Mouse (Mus musculus): ENCODE results near the gene Ddx50. TPM values are rescaled to one million over a fixed set of nuclear protein-coding genes. Genes with fewer than 3 reads are reported as not detected.

Gene Ddx50
- polyA plus RNA-seq, 1 experiment: 66.9 TPM

- Histone ChIP-seq H3K4me1 (ENCODE audit: control insufficient read depth, insufficient read depth, low read length) (no peaks in the 10 kb centered on the region), H3K27ac (ENCODE audit: insufficient read depth, low read length) (no peak overlapping the region), H3K27me3 (ENCODE audit: control insufficient read depth, insufficient read depth, low read length) (no peaks in the 10 kb centered on the region), H3K4me3 (replicated peaks; ENCODE audit: insufficient read depth, low read depth, low read length) (no peak overlapping the region)
- WGBS: 94% methylated on average over 6 of the region's 6 CpGs
- no peak for TF ChIP-seq CTCF (IDR thresholded peaks at IDR 0.05; ENCODE audit: borderline replicate concordance, insufficient read depth, low read depth, low read length)
- no peak for TF ChIP-seq POLR2A (IDR thresholded peaks at IDR 0.05; ENCODE audit: borderline replicate concordance, insufficient read depth, low read length)
- DNase-seq: no peak
Observed at GRCm38 (mm10) chr10:62676196-62676595, 25.2 kb upstream of the Ddx50 start.

DNA sequence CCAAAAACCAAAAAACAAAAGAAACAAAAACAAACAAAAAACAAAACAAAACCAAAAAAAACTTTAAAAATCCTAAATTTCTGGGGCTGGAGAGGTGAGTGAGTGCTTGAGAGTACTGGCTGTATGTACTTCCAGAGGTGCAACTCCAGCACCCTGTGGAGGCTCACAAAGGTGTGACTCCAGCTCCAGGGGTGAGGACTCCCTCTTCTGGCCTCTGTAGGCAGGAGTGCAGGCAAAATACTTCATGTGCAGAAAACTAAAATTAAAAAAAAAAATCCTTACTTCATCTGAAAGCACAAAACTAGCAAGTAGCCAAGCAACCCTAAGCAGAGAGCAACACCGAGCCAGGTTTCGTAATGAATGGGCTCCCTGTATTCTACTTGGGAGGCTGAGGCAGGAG, 21.3 kb upstream of the Ddx50 start:
- TF ChIP-seq CTCF (IDR thresholded peaks at IDR 0.05; ENCODE audit: borderline replicate concordance, insufficient read depth, low read depth, low read length): no peak
- no peak for TF ChIP-seq POLR2A (IDR thresholded peaks at IDR 0.05; ENCODE audit: borderline replicate concordance, insufficient read depth, low read length)
- H3K4me3 ChIP-seq (replicated peaks; ENCODE audit: insufficient read depth, low read depth, low read length): no peak overlapping the region
- H3K27ac ChIP-seq (ENCODE audit: insufficient read depth, low read length): no peak overlapping the region
- no peaks in the 10 kb centered on the region for H3K4me1 ChIP-seq (ENCODE audit: control insufficient read depth, insufficient read depth, low read length)
- no peaks in the 10 kb centered on the region for H3K27me3 ChIP-seq (ENCODE audit: control insufficient read depth, insufficient read depth, low read length)
- 96% methylated on average over 2 of the region's 2 CpGs for WGBS
- DNase-seq: no peak

DNA sequence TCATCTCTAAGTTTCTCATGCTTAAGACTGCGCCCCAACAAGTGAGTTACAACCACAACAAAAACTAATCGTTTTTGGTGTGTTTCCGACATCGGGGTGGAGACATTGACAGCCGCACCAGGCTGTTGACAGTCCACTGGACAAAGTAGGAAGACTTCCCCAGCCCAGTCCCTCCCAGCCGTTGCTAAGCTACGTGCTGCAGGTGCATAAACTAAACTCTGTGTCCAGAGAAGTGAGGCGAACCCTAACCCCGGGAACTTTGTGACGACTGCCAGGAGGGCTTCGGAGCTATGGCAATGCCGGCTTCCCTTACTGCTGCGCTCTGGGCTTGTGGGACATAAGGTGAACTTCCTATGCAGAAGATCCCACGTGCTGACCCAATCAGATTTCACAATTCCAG, 18.2 kb upstream of the Ddx50 start:
- H3K27ac ChIP-seq (ENCODE audit: insufficient read depth, low read length): no peak overlapping the region
- H3K4me3 ChIP-seq (replicated peaks; ENCODE audit: insufficient read depth, low read depth, low read length): no peak overlapping the region
- no peaks in the 10 kb centered on the region for H3K27me3 ChIP-seq (ENCODE audit: control insufficient read depth, insufficient read depth, low read length)
- TF ChIP-seq POLR2A (IDR thresholded peaks at IDR 0.05; ENCODE audit: borderline replicate concordance, insufficient read depth, low read length) (no peak), CTCF (IDR thresholded peaks at IDR 0.05; ENCODE audit: borderline replicate concordance, insufficient read depth, low read depth, low read length) (no peak)
- WGBS: 71% methylated on average over 14 of the region's 14 CpGs
- no peak for DNase-seq
- H3K4me1 ChIP-seq (ENCODE audit: control insufficient read depth, insufficient read depth, low read length): no peaks in the 10 kb centered on the region

DNA sequence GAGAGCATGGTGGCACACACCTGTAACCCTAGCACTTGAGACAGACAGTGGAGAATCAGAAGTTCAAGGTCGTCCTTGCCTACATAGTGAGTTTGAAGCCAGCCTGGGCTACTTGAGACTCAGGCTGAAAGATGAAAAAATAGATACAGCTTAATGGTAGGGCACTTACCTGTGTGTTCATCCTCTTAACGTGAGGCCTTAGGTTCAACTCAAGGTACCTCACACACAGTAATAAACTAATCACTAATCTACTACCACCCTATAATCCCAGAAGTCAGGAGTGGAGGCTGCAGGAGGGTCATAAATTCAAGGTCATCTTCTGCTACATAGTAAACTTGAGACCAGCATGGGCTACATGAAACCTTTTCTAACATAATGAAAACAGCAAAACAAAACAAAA, 17.4 kb upstream of the Ddx50 start:
- DNase-seq: no peak
- no peak overlapping the region for H3K27ac ChIP-seq (ENCODE audit: insufficient read depth, low read length)
- 83% methylated on average over 2 of the region's 2 CpGs for WGBS
- H3K27me3 ChIP-seq (ENCODE audit: control insufficient read depth, insufficient read depth, low read length): no peaks in the 10 kb centered on the region
- no peak overlapping the region for H3K4me3 ChIP-seq (replicated peaks; ENCODE audit: insufficient read depth, low read depth, low read length)
- TF ChIP-seq POLR2A (IDR thresholded peaks at IDR 0.05; ENCODE audit: borderline replicate concordance, insufficient read depth, low read length) (no peak), CTCF (IDR thresholded peaks at IDR 0.05; ENCODE audit: borderline replicate concordance, insufficient read depth, low read depth, low read length) (no peak)
- H3K4me1 ChIP-seq (ENCODE audit: control insufficient read depth, insufficient read depth, low read length): no peaks in the 10 kb centered on the region

DNA sequence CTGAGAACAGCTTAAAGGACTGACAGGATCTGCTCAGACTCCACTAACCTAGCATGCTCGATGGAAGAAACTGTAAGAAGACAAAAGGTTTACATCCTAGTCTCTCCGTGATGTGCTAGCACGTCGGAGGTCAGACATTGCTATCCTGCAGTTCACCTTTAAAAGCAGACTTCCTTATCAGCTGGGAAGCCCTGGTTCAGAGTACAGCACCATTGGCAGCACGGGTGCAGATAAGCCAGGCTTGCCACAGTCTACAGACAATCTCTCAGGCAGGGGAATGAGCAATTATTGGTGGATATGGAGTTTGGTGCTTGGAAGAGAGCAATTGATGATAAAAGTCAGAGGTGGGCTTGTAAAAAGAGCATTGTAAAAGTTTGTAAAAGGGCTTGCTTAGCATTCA, 17.0 kb upstream of the Ddx50 start:
- no peak for DNase-seq
- Histone ChIP-seq H3K4me1 (ENCODE audit: control insufficient read depth, insufficient read depth, low read length) (no peaks in the 10 kb centered on the region), H3K27ac (ENCODE audit: insufficient read depth, low read length) (no peak overlapping the region), H3K4me3 (replicated peaks; ENCODE audit: insufficient read depth, low read depth, low read length) (no peak overlapping the region), H3K27me3 (ENCODE audit: control insufficient read depth, insufficient read depth, low read length) (no peaks in the 10 kb centered on the region)
- TF ChIP-seq POLR2A (IDR thresholded peaks at IDR 0.05; ENCODE audit: borderline replicate concordance, insufficient read depth, low read length) (no peak), CTCF (IDR thresholded peaks at IDR 0.05; ENCODE audit: borderline replicate concordance, insufficient read depth, low read depth, low read length) (no peak)
- 81% methylated on average over 5 of the region's 5 CpGs for WGBS

DNA sequence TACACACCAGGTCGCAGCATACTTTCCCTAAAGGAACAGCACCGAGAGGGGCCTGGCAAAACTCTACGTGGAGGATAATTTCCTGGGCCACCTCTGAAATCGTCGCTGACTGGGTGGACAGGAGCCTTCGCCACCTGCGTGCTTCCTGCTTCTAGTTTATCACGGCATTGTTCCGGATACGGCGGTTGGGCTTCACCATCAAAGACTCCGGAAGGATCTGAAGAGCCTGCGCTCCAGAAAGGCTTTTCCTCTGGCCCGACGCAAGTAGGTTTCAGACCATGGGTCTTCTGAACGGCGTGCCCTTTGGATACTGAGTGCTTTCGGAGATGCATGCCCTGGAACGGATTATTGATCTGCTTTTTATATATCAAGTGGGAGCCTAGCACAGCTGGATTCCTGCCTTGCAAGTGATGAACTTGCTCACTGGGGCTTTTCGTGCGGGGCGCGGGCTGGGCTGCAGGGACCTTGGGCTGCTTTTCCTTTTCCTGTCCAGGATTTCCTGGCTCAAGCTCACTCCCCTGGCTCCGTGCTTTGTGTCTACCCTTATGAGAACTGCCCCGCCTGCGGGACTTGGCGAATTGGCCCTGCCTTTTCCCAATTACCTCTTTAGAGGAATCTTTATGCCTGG, 14.1 kb upstream of the Ddx50 start:
- no peak overlapping the region for H3K4me3 ChIP-seq (replicated peaks; ENCODE audit: insufficient read depth, low read depth, low read length)
- H3K4me1 ChIP-seq (ENCODE audit: control insufficient read depth, insufficient read depth, low read length): no peaks in the 10 kb centered on the region
- DNase-seq: no peak
- no peaks in the 10 kb centered on the region for H3K27me3 ChIP-seq (ENCODE audit: control insufficient read depth, insufficient read depth, low read length)
- H3K27ac ChIP-seq (ENCODE audit: insufficient read depth, low read length): no peak overlapping the region
- TF ChIP-seq CTCF (IDR thresholded peaks at IDR 0.05; ENCODE audit: borderline replicate concordance, insufficient read depth, low read depth, low read length) (no peak), POLR2A (IDR thresholded peaks at IDR 0.05; ENCODE audit: borderline replicate concordance, insufficient read depth, low read length) (no peak)
- 76% methylated on average over 27 of the region's 27 CpGs for WGBS

- no peak overlapping the region for H3K27ac ChIP-seq (ENCODE audit: insufficient read depth, low read length)
- no peaks in the 10 kb centered on the region for H3K4me1 ChIP-seq (ENCODE audit: control insufficient read depth, insufficient read depth, low read length)
- WGBS: 78% methylated on average over 10 of the region's 10 CpGs
Observed at GRCm38 (mm10) chr10:62664171-62664570, 13.2 kb upstream of the Ddx50 start.

DNA sequence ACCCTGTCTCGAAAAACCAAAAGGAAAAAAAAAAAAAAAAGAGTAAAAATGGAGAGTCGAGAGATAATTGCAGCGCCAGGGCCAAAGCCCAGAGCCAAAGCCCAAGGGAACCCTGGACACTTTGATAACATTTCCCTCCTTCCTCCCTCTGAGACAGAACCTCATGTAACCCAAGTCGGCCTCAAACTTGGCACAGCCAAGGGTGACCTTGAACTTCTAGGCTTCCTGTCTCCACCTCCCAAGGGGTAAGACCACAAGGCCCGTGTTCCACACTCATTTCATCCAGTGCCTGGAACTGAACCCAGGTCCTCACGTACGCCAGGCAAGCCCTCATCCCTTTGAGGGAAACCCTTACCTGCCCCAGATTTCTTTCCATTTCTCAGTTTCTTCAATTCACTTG, 5.7 kb upstream of the Ddx50 start:
- DNase-seq: no peak
- no peak overlapping the region for H3K27ac ChIP-seq (ENCODE audit: insufficient read depth, low read length)
- peaks cover 3% of the 10 kb centered on the region; the same call in 1 of the 2 replicates for H3K4me1 ChIP-seq (ENCODE audit: control insufficient read depth, insufficient read depth, low read length)
- no peak overlapping the region for H3K4me3 ChIP-seq (replicated peaks; ENCODE audit: insufficient read depth, low read depth, low read length)
- 80% methylated on average over 7 of the region's 7 CpGs for WGBS
- H3K27me3 ChIP-seq (ENCODE audit: control insufficient read depth, insufficient read depth, low read length): no peaks in the 10 kb centered on the region
- no peak for TF ChIP-seq CTCF (IDR thresholded peaks at IDR 0.05; ENCODE audit: borderline replicate concordance, insufficient read depth, low read depth, low read length)
- no peak for TF ChIP-seq POLR2A (IDR thresholded peaks at IDR 0.05; ENCODE audit: borderline replicate concordance, insufficient read depth, low read length)

More at GRCm38 (mm10) chr10:62664171-62664570, 13.2 kb upstream of the Ddx50 start:
- TF ChIP-seq POLR2A (IDR thresholded peaks at IDR 0.05; ENCODE audit: borderline replicate concordance, insufficient read depth, low read length): no peak
- TF ChIP-seq CTCF (IDR thresholded peaks at IDR 0.05; ENCODE audit: borderline replicate concordance, insufficient read depth, low read depth, low read length): no peak
- Histone ChIP-seq H3K4me3 (replicated peaks; ENCODE audit: insufficient read depth, low read depth, low read length) (no peak overlapping the region), H3K27me3 (ENCODE audit: control insufficient read depth, insufficient read depth, low read length) (no peaks in the 10 kb centered on the region)
- no peak for DNase-seq

Data from cerebellum, adult 2 months (tissue).